Mouse (Mus musculus): Measurements from ENCODE around the gene Eif3d.

DNA sequence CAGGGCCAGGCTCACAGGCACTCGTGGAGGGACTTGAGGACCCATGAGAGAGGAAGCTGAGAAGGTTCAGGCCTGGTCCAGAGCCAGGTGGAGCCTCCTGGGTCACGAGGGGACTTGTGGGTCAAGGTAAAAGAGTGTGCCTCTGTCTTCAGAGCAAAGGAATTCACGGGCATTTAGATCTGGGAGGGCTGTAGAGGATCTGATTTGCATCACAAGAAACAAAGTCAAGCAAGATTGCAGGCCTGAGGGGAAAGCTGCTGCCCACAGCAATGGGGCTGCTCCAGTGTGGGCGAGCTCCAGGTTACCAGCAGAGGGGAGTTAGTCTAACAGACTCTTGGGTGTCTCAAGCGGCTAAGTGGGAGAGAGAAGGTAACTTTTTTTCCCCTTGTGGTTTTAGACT is 30.8 kb upstream of the Eif3d start:
- TF ChIP-seq CTCF (conservative IDR thresholded peaks at IDR 0.05; ENCODE audit: low read length) (no peak), NANOG (IDR thresholded peaks at IDR 0.05; ENCODE audit: borderline replicate concordance, low read length) (no peak), POU5F1 (IDR thresholded peaks at IDR 0.05; ENCODE audit: borderline replicate concordance, low read length) (no peak)
